Mouse (Mus musculus) inflammation-experienced regulatory T-cells, adult 6 months (primary cell): Measurements from ENCODE around the gene Prkce. TPM values are rescaled to one million over a fixed set of nuclear protein-coding genes. Genes with fewer than 3 reads are reported as not detected.

Experiments used
- ATAC-seq: one replicate; pipeline ENCODE4 v1.8.0; 2017
- polyA plus RNA-seq, 3 experiments: library from polyadenylated mRNA; unstranded; fragments of 100-300 nt; shearing (Covaris generic); gene quantifications; one replicate each; pipeline ENCODE4 v1.2.1; 2017

Gene Prkce
- polyA plus RNA-seq, 3 experiments from 2014 or later, result 2.8 to 6.4 (median 5.2) TPM

- no peak for ATAC-seq
These were observed 96.5 kb downstream of the Prkce start for GRCm38 (mm10) chr17:86263985-86264649.

GRCm38 (mm10) chr17:86266051-86266450, 98.5 kb downstream of the Prkce start:
- no peak for ATAC-seq

DNA sequence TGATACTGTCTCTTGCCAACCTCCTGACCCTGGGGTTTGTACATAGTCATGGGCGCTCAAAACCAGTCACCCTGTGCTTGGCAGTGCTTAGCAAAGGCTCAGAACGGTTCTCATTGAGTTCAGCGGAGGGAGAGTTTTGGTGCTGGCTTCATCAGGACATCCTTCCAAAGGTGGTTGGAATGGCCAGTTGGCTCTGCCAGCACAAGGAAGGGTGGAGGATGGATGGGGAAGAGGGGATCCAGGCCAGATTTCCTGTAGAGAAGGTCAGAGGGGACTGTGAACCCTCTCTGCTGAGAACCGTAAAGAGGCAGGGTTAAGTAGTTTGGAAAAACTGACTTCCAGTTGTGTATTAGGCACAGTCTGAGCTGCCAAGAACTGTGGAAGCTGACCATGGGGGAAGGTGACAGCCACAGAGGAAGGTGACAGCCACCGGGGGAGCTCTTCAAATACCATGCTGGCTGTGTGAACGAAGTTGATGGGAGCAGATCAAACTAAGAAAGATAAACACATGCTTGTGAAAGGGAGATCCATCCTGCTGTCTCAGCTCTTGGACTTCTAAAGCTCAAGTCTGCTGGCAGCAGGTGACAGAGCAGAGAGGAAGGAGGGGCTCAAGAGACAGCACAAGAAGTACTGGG, 99.7 kb downstream of the Prkce start:
- ATAC-seq, result no peak

GRCm38 (mm10) chr17:86269639-86270038, 102.1 kb downstream of the Prkce start:
- ATAC-seq, result no peak

GRCm38 (mm10) chr17:86270523-86270922, 102.9 kb downstream of the Prkce start:
- ATAC-seq, result no peak

DNA sequence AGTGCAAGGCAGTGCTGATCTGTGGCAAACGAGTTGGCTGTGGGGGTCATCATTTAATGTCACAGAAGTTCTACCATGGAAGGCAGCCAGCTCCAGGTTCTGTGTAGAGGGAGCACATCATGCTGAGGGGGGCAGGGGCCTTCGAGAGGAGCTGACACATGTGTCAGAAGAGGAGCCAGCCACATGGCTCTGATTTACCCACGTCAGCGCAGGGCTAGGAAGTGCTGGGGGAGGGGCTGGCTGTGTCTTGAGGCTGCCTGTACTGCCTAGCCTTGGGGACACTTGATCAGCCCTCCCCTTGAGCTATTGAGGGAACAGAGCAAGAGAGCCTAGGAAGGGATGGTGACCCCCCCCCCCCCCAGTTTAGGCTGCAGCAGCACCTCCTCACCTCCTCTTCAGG, 103.7 kb downstream of the Prkce start:
- no peak for ATAC-seq

GRCm38 (mm10) chr17:86272961-86273360, 105.4 kb downstream of the Prkce start:
- no peak for ATAC-seq

DNA sequence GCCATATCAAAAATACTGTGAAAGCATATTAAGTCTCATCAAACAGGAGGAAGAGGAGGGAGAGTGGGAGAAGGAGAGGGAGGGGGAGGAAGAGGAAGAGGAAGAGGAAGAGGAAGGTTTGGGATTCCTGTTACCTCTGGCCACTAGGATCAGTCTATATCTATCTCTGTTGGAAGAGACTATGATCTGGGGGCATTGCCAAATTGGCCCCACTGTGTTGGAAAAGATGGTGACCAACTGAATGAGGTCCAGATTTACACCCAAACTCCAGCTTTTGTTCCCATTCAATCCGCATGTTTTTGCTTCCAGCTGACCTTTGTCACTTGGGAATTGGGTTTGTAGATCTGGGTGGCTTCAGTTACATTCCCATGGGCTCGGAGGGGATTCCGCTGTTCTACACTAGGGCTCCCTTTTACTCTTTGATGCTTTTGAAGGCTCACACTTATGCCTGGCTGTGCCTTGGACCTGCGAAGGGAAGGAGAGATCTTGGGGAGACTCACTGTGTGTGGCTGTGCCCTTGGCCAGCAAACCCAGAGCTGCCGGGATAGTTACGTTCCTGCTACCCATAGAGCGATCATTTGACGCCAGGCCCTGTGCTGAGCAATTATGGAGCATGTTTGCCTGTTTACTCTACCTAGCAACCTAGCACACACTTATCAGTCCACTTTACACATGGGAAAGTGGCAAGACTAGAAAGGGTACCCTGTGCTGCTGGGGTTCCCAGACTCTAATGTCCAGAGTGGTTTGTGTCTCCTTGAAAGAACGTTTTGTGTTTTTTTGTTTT, 106.2 kb downstream of the Prkce start:
- ATAC-seq, result no peak

DNA sequence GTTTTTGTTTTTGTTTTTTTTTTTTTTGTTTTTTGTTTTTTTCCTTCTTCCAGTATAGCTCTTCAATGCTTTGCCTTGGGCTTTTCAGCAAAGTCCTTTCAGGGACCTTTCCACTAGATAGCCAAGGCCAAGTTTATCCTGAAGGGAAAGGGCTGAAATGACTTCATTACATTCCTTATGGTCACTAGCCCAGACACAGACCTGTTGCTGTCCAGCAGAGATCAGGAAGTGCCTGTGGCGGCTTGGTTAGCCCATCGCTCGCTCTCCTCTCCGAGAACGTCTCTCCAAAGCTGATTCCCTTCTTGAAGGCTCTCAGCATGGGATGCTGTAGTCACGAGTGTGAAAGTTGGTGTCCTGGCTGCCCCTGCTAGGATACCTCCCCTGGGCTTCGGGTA, 106.8 kb downstream of the Prkce start:
- no peak for ATAC-seq

DNA sequence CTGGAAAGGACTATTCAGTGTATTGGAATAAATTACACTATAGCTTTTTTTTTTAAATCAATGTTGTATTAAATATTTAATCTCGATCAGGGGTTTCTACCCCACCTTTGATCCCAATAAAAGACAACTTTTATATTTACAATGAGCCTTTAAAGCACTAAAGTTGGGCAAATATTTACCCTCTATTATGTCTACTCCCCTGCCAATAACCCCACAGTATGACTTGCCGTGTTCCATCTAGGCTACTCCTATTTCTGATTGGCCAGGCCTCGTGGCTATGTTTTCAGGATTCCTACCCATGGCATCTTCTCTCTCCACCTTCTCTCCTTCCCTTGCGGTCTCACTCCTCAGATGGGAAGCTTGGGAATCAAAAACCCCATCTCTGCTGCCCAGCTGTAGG, 108.8 kb downstream of the Prkce start:
- ATAC-seq, result no peak

DNA sequence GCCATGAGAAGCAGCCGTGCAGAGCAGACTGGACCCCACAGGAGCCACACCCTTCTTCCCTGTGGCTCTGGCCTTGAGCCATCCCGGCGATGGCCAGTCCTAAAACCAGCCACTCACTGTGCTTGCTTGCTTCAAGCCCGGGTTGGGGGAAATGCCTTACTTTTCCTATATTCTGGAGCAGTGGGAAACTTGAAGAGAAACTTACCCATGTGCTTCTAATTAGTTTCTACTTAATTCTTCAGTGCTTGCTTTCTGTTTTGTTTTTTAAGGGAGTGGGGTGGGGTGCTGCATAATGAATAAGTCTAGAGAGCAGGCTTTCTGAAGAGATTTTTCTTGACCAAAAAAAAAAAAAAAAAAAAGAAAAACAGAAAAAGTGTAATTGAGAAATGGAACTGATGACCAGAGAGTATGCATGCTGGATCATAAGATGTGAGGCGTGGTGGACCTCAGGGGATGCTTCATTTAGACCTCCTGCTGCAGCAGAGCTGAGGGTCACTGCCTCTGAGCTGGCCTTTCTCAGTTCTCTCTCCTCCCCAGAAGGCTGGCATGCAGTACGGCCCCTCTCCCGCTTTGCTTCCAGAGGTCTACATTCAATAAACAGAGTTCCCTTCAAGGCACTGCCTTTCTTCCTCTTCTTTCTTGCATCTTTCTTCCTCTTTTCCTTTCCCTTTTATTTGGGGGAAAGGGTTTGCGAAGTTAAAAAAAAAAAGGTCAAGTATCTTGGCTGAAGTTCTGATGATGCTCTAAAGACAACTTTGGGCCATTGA, 109.6 kb downstream of the Prkce start:
- ATAC-seq, result no peak

- ATAC-seq, result peak; percentile 32
These were observed 110.5 kb downstream of the Prkce start for GRCm38 (mm10) chr17:86277999-86278526.

- ATAC-seq, result no peak
These were observed 112.2 kb downstream of the Prkce start for GRCm38 (mm10) chr17:86279751-86280150.

DNA sequence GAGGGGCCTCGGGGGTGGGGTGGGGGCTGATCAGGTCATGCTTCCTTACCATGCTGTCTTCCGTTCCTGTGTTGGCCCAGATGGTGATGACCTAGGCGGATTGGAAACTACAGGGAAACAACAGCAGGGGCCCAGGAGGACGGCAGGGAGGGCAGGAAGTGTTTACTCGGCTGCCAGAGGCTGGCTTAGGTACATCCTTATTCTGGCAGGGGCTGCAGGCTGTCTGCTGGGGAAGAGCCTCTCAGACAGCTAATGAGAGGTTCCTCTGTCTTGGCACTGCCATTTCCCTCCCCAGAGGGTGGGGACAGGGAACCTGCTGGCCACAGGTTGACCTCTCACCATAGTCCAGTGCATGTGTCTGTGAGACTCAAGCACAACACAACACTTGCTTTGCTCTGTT, 116.2 kb downstream of the Prkce start:
- no peak for ATAC-seq

GRCm38 (mm10) chr17:86285058-86285457, 117.5 kb downstream of the Prkce start:
- ATAC-seq, result no peak

- ATAC-seq, result no peak
These were observed 119.2 kb downstream of the Prkce start for GRCm38 (mm10) chr17:86286747-86287271.

GRCm38 (mm10) chr17:86292711-86293110, 125.1 kb downstream of the Prkce start:
- ATAC-seq, result no peak

DNA sequence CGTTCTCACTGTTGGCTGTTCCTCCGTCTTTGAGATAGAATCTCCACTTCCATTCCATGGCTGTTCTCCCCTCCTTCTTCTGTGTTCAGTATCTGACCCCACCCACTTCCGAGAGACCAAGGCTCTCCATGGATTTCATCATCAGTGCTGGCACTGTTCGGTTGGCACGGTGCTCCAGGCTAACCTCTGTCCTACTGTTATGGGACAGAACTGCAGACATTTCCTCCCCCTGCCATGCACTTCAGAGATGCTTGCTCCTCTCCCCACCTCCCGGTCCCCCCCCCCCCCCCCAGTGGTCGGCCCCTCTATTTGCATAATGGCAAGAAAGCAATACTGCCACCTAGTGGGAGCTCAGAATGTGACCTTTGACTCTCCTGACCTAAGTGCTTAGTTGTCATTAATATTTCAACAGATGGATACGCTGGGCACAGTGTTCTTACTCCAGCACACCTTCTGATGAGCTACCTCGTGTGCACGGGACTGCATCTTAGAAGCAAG, 125.7 kb downstream of the Prkce start:
- peak; percentile 75 for ATAC-seq

DNA sequence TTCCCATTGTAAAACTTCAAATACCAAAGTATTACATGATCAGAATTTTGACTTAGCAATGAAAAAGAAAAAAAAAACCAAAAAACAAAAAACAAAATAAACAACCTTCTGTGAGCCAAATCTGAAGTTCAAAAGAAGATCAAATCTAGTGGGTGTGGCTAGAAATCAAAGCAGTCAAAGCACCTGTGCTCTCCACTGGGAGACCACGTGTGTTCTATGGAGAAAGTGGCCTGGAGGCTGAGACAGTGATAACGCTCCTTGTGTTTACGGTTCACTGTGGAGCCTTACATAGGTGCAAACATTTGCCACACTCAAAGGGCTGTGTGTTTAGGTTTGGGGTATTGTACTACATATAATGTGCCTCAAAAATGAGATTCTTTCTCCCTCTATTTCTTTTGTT, 132.0 kb downstream of the Prkce start:
- ATAC-seq, result no peak

DNA sequence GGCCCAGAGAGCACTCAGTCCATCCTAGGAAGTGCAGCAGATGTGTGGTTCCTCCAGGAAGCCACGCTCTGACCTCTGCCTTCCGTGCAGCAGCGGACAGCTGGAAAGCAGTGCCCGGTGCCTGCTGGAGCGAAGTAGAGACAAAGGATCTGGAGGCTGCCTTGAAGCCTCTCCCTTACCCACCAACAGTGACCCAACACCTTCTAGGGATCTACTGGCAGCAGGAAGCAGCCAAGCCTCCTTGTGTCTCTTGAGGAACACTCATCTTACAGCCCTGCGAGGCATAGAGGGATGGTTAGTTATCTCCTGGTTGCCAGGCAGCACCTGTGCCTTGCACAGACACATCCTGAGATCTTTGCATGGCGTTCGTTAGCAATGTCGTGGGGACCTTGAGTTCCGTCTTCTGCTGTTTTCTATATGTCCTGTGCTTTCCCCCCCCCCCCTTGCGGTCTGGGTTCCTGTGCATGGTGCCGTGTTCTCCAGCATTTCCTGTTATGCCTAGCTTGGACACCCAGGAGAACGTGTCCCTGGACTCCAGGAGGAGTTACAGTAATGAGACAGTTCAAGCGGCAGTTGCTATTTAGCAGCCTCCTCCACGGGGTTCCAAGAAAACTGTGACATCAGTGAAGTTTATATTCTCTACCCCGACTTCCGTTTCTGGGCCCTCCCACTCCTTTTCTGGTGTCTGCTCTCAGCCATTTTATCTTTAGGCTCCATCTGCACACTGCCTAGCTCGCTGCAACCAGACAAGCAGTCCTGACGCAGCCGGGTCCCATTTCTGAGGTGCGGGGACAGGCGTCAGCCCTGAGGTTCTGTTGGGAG, 133.4 kb downstream of the Prkce start:
- ATAC-seq, result peak; percentile 90

DNA sequence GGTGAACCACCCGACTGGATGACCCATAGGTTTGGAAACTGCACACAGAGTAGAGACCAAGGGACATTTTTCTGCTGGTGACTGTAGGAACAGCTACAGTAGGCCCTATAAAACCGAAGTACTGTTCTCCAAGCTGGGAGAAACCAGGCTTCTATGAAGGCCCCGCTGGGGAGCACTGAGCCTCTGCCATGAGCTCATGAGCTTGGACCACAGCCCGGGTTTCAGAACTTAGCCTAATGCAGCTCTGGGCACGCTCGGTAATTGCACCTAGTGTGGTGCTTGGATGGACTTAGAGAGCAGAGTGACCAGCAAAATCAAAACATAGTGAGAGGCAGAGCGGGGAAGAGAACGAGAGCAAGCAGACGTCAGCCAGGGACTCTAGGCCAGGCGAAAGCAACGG, 134.7 kb downstream of the Prkce start:
- no peak for ATAC-seq
